Mouse (Mus musculus) spleen, adult 2 months (tissue): ENCODE data around the gene Smad6. TPM values are rescaled to one million over a fixed set of nuclear protein-coding genes. Genes with fewer than 3 reads are reported as not detected.
A peak's percentile ranks its signal among the peaks of the same experiment; 100 is the strongest.

ENCODE experiments used
- DNase-seq, 2 experiments: peaks; one replicate each; pipeline versions ENCODE4 v3.0.0 to v3.0.0-alpha.2; 2012 to 2021; ENCODE audit warnings: low spot score in 2 of 2, low read depth in 1 of 2
- H3K27ac ChIP-seq: fragments of 200-500 bp; 2 replicates; pipeline ENCODE4 v1.5.1; 2012; ENCODE audit warnings: low read length, inconsistent platforms; ENCODE audit not compliant: insufficient read depth
- H3K27me3 ChIP-seq: fragments of 200-500 bp; 2 replicates; pipeline ENCODE4 v1.6.1; 2012; ENCODE audit warnings: mild to moderate bottlenecking, moderate library complexity, low read length, inconsistent platforms; ENCODE audit not compliant: control insufficient read depth, insufficient read depth
- H3K36me3 ChIP-seq: fragments of 200-500 bp; 2 replicates; pipeline ENCODE4 v1.6.1; 2012; ENCODE audit warnings: mild to moderate bottlenecking, low read length, inconsistent platforms; ENCODE audit not compliant: control insufficient read depth, insufficient read depth
- H3K4me1 ChIP-seq: fragments of 200-500 bp; 2 replicates; pipeline ENCODE4 v1.6.1; 2011; ENCODE audit warnings: inconsistent platforms; ENCODE audit not compliant: control insufficient read depth, insufficient read depth, insufficient read length
- H3K4me3 ChIP-seq: fragments of 200-500 bp; 2 replicates; pipeline ENCODE4 v1.5.1; 2011; ENCODE audit warnings: mild to moderate bottlenecking, inconsistent platforms; ENCODE audit not compliant: insufficient read depth, insufficient read length; ENCODE audit errors: extremely low read depth
- CTCF ChIP-seq: fragments of 200-500 bp; IDR thresholded peaks from 2 replicates; pipeline ENCODE4 v1.5.1; 2011; ENCODE audit warnings: mild to moderate bottlenecking, inconsistent platforms; ENCODE audit not compliant: insufficient read depth, insufficient read length, insufficient replicate concordance; ENCODE audit errors: extremely low read depth
- POLR2A ChIP-seq: fragments of 200-500 bp; IDR thresholded peaks from 2 replicates; pipeline ENCODE4 v1.6.1; 2011; ENCODE audit warnings: low read depth, low read length, inconsistent platforms
- WGBS: fragments of 180-500 bp; shearing (Covaris S2); methylation state at CpG from one replicate; pipeline ENCODE4 v1.1.7; 2018; 5-methylcytosine and 5-hydroxymethylcytosine counted together
- polyA plus RNA-seq: library from polyadenylated mRNA; depleted of rRNA; stranded (reverse); fragments of >200 nt; gene quantifications from 2 replicates; pipeline ENCODE4 v1.2.3, GENCODE M21; 2012

Gene Smad6
- polyA plus RNA-seq, 1 experiment, result 6.2 TPM

DNA sequence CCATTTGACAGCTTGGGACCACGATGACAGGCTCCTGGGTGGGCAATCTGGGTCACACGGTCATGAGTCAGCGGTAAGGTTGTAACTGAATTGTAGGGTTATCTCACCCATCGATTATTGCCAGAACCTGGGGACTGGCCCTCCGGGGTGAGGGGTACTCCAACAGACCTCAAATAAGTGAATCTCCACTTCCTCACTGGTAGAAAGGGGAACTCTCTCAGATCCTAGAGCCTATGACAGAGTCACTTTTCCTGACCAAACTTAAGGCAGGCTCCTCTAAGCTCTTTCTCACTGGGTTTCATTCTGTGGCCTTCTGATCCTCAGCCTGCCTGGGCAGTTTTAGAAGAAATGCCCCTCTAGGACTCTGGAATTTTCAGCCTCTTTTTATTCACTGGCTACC, 88.8 kb downstream of the Smad6 start:
- Histone ChIP-seq H3K27ac (no peak overlapping the region), H3K4me3 (no peak overlapping the region), H3K4me1 (no peaks in the 10 kb centered on the region), H3K36me3 (no peaks in the 10 kb centered on the region), H3K27me3 (no peaks in the 10 kb centered on the region)
- TF ChIP-seq POLR2A (no peak), CTCF (no peak)
- WGBS, result 37% methylated on average over 5 of the region's 5 CpGs
- DNase-seq, result no peak

DNA sequence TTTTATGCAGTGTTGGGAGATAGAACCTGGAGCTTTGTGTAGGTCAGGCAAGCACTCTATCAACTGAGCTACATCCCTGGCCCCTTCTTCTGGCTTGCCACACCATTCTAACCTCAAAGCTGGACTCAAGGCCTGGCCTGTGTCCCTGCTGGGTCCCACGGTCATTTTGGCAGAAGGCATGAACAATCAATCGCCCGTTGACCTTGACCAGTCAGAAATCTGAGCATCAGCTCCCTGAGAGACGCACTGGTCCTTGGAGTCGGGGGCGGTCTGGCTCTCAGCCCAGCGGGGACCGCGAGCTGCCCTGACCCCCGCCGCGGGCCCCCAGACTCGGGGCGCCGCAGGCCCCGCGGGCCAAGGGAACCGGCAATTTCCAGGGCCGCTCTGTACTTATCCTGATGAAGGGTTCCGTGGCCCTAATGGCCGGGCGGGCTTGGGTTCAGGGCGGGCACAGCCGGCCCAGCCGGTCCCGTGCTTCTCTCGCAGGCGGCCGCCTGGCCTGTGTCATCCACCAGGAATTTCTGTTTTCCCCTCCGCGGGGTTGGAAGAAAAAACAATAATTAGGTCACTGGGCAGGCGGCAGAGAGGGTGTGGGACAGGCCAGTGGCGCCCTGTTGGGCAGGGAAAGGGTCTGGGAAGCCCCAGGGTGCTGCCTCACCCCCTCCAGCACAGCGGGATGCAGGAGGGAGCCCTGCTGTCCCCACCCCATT, 94.4 kb downstream of the Smad6 start:
- DNase-seq, result no peak
- Histone ChIP-seq H3K27ac (no peak overlapping the region), H3K36me3 (no peaks in the 10 kb centered on the region), H3K4me3 (no peak overlapping the region), H3K4me1 (no peaks in the 10 kb centered on the region; the same call in 1 of the 2 replicates), H3K27me3 (peaks cover 11% of the 10 kb centered on the region)
- TF ChIP-seq CTCF (no peak), POLR2A (no peak)
- 36% methylated on average over 34 of the region's 34 CpGs for whole genome bisulfite sequencing

DNA sequence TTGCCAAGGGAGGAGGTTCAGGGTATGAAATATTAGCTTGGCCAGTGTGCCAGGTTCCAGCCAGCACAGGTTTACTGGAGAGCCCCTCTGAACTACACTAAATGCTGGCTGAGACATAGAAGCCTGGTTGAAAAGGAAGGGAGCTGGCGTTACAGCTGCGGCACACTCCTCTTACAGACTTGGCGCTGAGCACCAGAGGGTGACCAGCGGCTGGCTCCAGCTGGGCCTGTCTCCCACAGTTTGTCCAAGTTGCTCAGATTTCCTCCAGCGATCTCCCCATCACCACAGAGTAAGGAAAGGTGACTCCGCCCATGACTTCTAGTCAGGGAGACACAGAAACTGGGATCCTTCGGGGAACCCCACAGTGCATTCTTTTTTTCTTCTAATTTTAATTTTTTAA, 95.5 kb downstream of the Smad6 start:
- Histone ChIP-seq H3K4me1 (no peaks in the 10 kb centered on the region; the same call in 1 of the 2 replicates), H3K27me3 (peaks cover 11% of the 10 kb centered on the region), H3K4me3 (no peak overlapping the region), H3K36me3 (no peaks in the 10 kb centered on the region), H3K27ac (no peak overlapping the region)
- TF ChIP-seq CTCF, result no peak
- TF ChIP-seq POLR2A, result no peak
- DNase-seq, result no peak
- 89% methylated on average over 7 of the region's 7 CpGs for WGBS

DNA sequence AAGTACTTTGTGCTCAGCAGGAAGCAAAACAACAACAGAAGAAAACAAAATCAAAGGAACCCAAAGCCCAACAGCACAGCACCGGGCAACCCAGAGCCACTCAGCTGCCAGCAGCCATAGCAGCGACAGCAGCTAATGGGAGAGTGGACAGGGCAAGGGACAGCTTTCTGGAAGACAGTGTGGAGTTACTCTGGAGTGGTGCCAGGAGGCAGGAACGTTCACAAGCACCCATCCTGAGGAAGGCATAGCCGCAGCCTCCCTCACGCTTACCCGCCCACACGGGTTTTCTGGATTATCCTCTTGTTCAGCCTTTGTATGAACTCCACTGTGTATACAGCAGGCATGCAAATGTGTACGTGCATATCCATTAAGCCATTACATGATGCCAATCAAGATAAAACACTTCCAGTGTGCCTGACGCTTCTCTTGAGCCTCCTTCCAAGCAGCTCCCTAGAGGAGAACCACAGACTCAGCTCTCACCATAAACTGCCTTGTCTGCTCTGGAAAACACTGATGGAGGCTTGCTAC, 98.6 kb downstream of the Smad6 start:
- TF ChIP-seq CTCF (no peak), POLR2A (no peak)
- no peak overlapping the region for H3K4me3 ChIP-seq
- no peaks in the 10 kb centered on the region for H3K36me3 ChIP-seq
- H3K27me3 ChIP-seq, result peaks cover 11% of the 10 kb centered on the region
- 79% methylated on average over 9 of the region's 9 CpGs for WGBS
- no peak overlapping the region for H3K27ac ChIP-seq
- no peak for DNase-seq
- no peaks in the 10 kb centered on the region; the same call in 1 of the 2 replicates for H3K4me1 ChIP-seq

DNA sequence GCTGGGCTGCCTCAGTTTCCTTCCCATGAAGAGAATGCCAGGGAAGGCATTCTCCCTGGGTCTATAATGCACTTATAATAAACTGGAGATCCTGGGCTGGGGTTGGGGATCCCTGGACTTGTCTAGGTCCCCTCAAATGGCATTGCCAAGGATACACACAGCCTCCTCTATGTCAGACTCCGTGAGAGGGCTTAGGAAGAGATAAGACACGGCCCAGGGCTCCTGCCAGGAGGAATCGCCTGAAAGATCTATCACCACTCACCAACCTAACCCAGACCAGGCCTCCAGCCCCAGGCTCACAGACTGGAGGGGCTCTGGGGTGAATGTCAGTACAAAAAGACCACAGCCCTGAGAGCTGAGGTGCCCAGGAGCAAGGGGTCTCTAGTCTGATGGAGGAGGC, 102.2 kb downstream of the Smad6 start:
- 82% methylated on average over 3 of the region's 3 CpGs for WGBS

DNA sequence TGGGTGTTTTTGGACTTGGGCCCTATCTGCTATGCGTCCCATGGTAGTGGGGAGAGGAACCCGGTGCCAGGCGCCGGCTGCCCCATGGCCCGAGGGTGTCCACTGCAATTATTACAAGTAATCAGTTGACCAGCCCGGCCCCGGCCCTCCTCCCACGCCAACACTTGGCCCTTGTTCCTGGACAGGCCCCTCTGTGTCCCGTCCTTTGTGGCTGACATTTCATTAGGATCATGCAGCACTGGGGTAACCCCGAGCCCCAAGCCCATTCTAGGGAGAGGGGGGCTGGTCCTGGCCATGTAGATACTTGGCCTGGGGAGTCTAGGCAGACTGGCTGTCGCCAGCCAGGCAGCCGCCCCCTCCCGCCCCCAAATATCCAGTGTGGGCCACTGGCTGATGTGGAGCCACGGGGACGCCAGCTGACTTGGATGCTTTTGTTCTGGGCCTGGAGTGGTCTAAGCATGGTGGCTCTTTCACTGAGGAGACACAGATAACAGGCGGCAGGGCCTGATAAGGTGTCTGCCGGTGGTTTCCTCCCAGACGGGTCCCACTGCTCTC, 102.8 kb downstream of the Smad6 start:
- TF ChIP-seq POLR2A, result no peak
- TF ChIP-seq CTCF, result no peak
- Histone ChIP-seq H3K27ac (no peak overlapping the region), H3K4me1 (no peaks in the 10 kb centered on the region), H3K36me3 (no peaks in the 10 kb centered on the region), H3K27me3 (no peaks in the 10 kb centered on the region), H3K4me3 (no peak overlapping the region)
- no peak for DNase-seq
- 77% methylated on average over 18 of the region's 18 CpGs for whole genome bisulfite sequencing

More for the DNA sequence above, 102.2 kb downstream of the Smad6 start:
- DNase-seq, result no peak
- H3K27ac ChIP-seq, result no peak overlapping the region
- TF ChIP-seq CTCF (no peak), POLR2A (no peak)
- no peaks in the 10 kb centered on the region for H3K36me3 ChIP-seq
- no peak overlapping the region for H3K4me3 ChIP-seq
- no peaks in the 10 kb centered on the region for H3K27me3 ChIP-seq
- no peaks in the 10 kb centered on the region for H3K4me1 ChIP-seq

DNA sequence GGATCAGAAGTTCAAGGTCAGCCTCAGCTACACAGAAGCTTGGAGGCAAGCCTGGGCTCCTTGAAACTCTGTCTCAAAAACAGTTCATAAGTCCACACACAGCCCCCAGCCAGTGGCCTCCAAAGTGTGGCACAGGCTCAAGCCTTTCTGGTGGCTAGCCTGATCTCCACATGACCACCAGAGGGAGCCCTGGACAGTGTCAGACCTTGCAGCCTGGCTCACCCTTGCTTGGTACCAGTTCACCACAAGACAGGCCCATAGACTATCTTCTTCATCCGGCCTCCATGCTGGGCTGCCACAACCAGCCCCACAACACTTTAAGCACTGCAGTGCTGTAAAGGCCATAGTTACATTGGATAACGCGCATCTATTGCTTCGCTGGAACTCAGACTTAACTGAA, 103.6 kb downstream of the Smad6 start:
- DNase-seq, result peak; percentile 8 to 54
- Histone ChIP-seq H3K4me1 (no peaks in the 10 kb centered on the region), H3K4me3 (no peak overlapping the region), H3K36me3 (no peaks in the 10 kb centered on the region), H3K27me3 (no peaks in the 10 kb centered on the region), H3K27ac (no peak overlapping the region)
- peak; percentile 80; the same call in 1 of the 2 replicates for TF ChIP-seq CTCF
- TF ChIP-seq POLR2A, result no peak
- 68% methylated on average over 4 of the region's 4 CpGs for WGBS
